ENCODE assay signal across 8 mouse cellular contexts in genomic region chr4:133011028-133011820, GRCm38 (mm10). TPM values are rescaled to one million over a fixed set of nuclear protein-coding genes. Genes with fewer than 3 reads are reported as not detected.
DNase-seq lines count a peak whose midpoint lies in the region; ATAC-seq and TF ChIP-seq lines count a peak whose summit lies in the region.

Gene Ahdc1 (plus strand): TSS chr4:133011260.

- H3K4me2 ChIP-seq in kidney, embryonic 15.5 days = peak within 1 kb of the TSS; percentile 66
- H3K4me2 ChIP-seq in limb, embryonic 15.5 days = peak within 1 kb of the TSS; percentile 91
- peak within 1 kb of the TSS; percentile 98 for H3K4me2 ChIP-seq in midbrain, postnatal 0 days (ENCODE audit: low read depth, low read length, poor library complexity, severe bottlenecking)

- peak within 1 kb of the TSS; percentile 90 for H3ac ChIP-seq in C2C12 (ENCODE audit: control insufficient read depth, insufficient read length, low read depth)

- DNase-seq in brain, adult 2 months (ENCODE audit: low read depth, low spot score) = peak; percentile 97
- DNase-seq in heart, embryonic 10.5 days (ENCODE audit: low spot score) = peak; percentile 96
- DNase-seq in midbrain, postnatal 0 days (ENCODE audit: low spot score) = peak; percentile 95
- peak; percentile 88 to 94 for DNase-seq in spleen, postnatal 10 days (ENCODE audit: low spot score in 2 of 2)

- H3K27ac ChIP-seq in embryonic fibroblast, embryonic 13.5 days (ENCODE audit: insufficient read depth, low read length) = peak within 1 kb of the TSS; percentile 84
- peak within 1 kb of the TSS; percentile 99 for H3K27ac ChIP-seq in heart, embryonic 10.5 days
- peak within 1 kb of the TSS; percentile 98 for H3K27ac ChIP-seq in kidney, embryonic 15.5 days
- peak within 1 kb of the TSS; percentile 98 for H3K27ac ChIP-seq in limb, embryonic 15.5 days
- peak within 1 kb of the TSS; percentile 96 for H3K27ac ChIP-seq in midbrain, postnatal 0 days (ENCODE audit: low read depth, low read length)

- 1% methylated on average over 66 of the region's 66 CpGs for WGBS in heart, embryonic 10.5 days
- under 1% methylated on average over 66 of the region's 66 CpGs for WGBS in kidney, embryonic 15.5 days
- WGBS in limb, embryonic 15.5 days = 1% methylated on average over 58 of the region's 66 CpGs
- under 1% methylated on average over 57 of the region's 66 CpGs for WGBS in midbrain, postnatal 0 days

- H3K9ac ChIP-seq in kidney, embryonic 15.5 days = peak within 1 kb of the TSS; percentile 97
- peak within 1 kb of the TSS; percentile 95 for H3K9ac ChIP-seq in limb, embryonic 15.5 days
- H3K9ac ChIP-seq in midbrain, postnatal 0 days (replicated peaks; ENCODE audit: low read length, poor library complexity, severe bottlenecking) = peak within 1 kb of the TSS; percentile 95

- ATAC-seq in kidney, embryonic 15.5 days (replicated peaks; ENCODE audit: low FRiP score) = peak; percentile 75
- ATAC-seq in limb, embryonic 15.5 days (ENCODE audit: insufficient number of reproducible peaks, low FRiP score, low TSS enrichment, low read depth) = peak; percentile 85
- peak; percentile 81 for ATAC-seq in midbrain, postnatal 0 days (ENCODE audit: low FRiP score)

- H3K9me3 ChIP-seq in heart, embryonic 10.5 days = no peaks in the 10 kb centered on the region
- H3K9me3 ChIP-seq in kidney, embryonic 15.5 days (replicated peaks) = no peaks in the 10 kb centered on the region
- H3K9me3 ChIP-seq in limb, embryonic 15.5 days = no peaks in the 10 kb centered on the region
- H3K9me3 ChIP-seq in midbrain, postnatal 0 days (ENCODE audit: low read length) = no peaks in the 10 kb centered on the region

- no peaks in the 10 kb centered on the region for H3K36me3 ChIP-seq in C2C12 (ENCODE audit: control insufficient read depth, insufficient read depth)
- H3K36me3 ChIP-seq in heart, embryonic 10.5 days = no peaks in the 10 kb centered on the region
- H3K36me3 ChIP-seq in kidney, embryonic 15.5 days = no peaks in the 10 kb centered on the region
- no peaks in the 10 kb centered on the region for H3K36me3 ChIP-seq in limb, embryonic 15.5 days
- H3K36me3 ChIP-seq in midbrain, postnatal 0 days (ENCODE audit: insufficient read depth, low read length) = no peaks in the 10 kb centered on the region

- peak; percentile 90 for TF ChIP-seq POLR2A in embryonic fibroblast, embryonic 13.5 days (IDR thresholded peaks at IDR 0.05; ENCODE audit: low read depth, low read length)

- H3K4me3 ChIP-seq in C2C12 (ENCODE audit: insufficient read depth, poor library complexity, severe bottlenecking) = peak within 1 kb of the TSS; percentile 69
- peak within 1 kb of the TSS; percentile 83 for H3K4me3 ChIP-seq in embryonic fibroblast, embryonic 13.5 days (ENCODE audit: insufficient read depth, low read length)
- H3K4me3 ChIP-seq in heart, embryonic 10.5 days = peak within 1 kb of the TSS; percentile 96
- H3K4me3 ChIP-seq in kidney, embryonic 15.5 days (replicated peaks) = peak within 1 kb of the TSS; percentile 99
- peak within 1 kb of the TSS; percentile 95 for H3K4me3 ChIP-seq in limb, embryonic 15.5 days
- H3K4me3 ChIP-seq in midbrain, postnatal 0 days (ENCODE audit: low read depth, low read length) = peak within 1 kb of the TSS; percentile 95

- peaks cover 27% of the 10 kb centered on the region for H3K79me3 ChIP-seq in C2C12 (ENCODE audit: low read depth)

- H3K27me3 ChIP-seq in C2C12 (ENCODE audit: control insufficient read depth, insufficient read depth, insufficient read length) = no peaks in the 10 kb centered on the region
- H3K27me3 ChIP-seq in heart, embryonic 10.5 days (ENCODE audit: insufficient read depth, poor library complexity, severe bottlenecking) = peaks cover 6% of the 10 kb centered on the region; the same call in 1 of the 2 replicates
- H3K27me3 ChIP-seq in kidney, embryonic 15.5 days = peaks cover 12% of the 10 kb centered on the region
- peaks cover 13% of the 10 kb centered on the region for H3K27me3 ChIP-seq in limb, embryonic 15.5 days
- peaks cover 5% of the 10 kb centered on the region; the same call in 1 of the 2 replicates for H3K27me3 ChIP-seq in midbrain, postnatal 0 days (ENCODE audit: insufficient read depth, low read length)

- H3K4me1 ChIP-seq in embryonic fibroblast, embryonic 13.5 days (ENCODE audit: control insufficient read depth, insufficient read depth, low read length) = no peaks in the 10 kb centered on the region; the same call in 1 of the 2 replicates
- H3K4me1 ChIP-seq in heart, embryonic 10.5 days = peaks cover 61% of the 10 kb centered on the region
- peaks cover 68% of the 10 kb centered on the region for H3K4me1 ChIP-seq in kidney, embryonic 15.5 days
- H3K4me1 ChIP-seq in limb, embryonic 15.5 days = peaks cover 44% of the 10 kb centered on the region
- peaks cover 19% of the 10 kb centered on the region for H3K4me1 ChIP-seq in midbrain, postnatal 0 days (ENCODE audit: insufficient read depth, low read length)

- H3K79me2 ChIP-seq in C2C12 (ENCODE audit: control insufficient read depth, insufficient read depth) = peaks cover 50% of the 10 kb centered on the region

- no peak for TF ChIP-seq CTCF in C2C12 (IDR thresholded peaks at IDR 0.05; ENCODE audit: control insufficient read depth, insufficient read depth, insufficient read length)
- no peak for TF ChIP-seq CTCF in embryonic fibroblast, embryonic 13.5 days (IDR thresholded peaks at IDR 0.05; ENCODE audit: borderline replicate concordance, insufficient read depth, low read length)
- TF ChIP-seq CTCF in midbrain, postnatal 0 days (IDR thresholded peaks at IDR 0.05) = peak; percentile 6; the same call in 1 of the 2 replicates

TF ChIP-seq in C2C12, 6 proteins besides CTCF, POLR2A, EP300 and RAD21:
- TF ChIP-seq MAX (IDR thresholded peaks at IDR 0.05) = no peak
- no peak for TF ChIP-seq MYOD1 (IDR thresholded peaks at IDR 0.05; ENCODE audit: control insufficient read depth, insufficient read length, low read depth)
- TF ChIP-seq FOSL1 (IDR thresholded peaks at IDR 0.05; ENCODE audit: insufficient read depth, low read length, poor library complexity, severe bottlenecking) = no peak
- TF ChIP-seq CEBPB (IDR thresholded peaks at IDR 0.05; ENCODE audit: low read depth) = no peak
- no peak for TF ChIP-seq MYOG (IDR thresholded peaks at IDR 0.05; ENCODE audit: control insufficient read depth, extremely low read depth, insufficient read length)
- no peak for TF ChIP-seq USF1 (IDR thresholded peaks at IDR 0.05; ENCODE audit: low read depth)

RNA-seq across cellular contexts. Expression of gene Ahdc1, which starts in this region (rescaled TPM):
- 27.9 TPM for polyA plus RNA-seq in C2C12 (2012; fragmentation: generic; extraction: Trizol)
- polyA plus RNA-seq in embryonic fibroblast, embryonic 13.5 days (2011; ENCODE audit: insufficient read length, low read depth, missing spikeins) = 37.5 and 46.0 TPM in 2 replicates
- 8.4 and 12.2 TPM in 2 replicates for polyA plus RNA-seq in heart, embryonic 10.5 days (2016; fragmentation: Nextera tagmentation; extraction: Ambion mirVana)
- polyA plus RNA-seq in kidney, embryonic 15.5 days (2015; fragmentation: Nextera tagmentation; extraction: Ambion mirVana) = 7.4 and 10.1 TPM in 2 replicates
- polyA plus RNA-seq in limb, embryonic 15.5 days (2015; fragmentation: Nextera tagmentation; extraction: Ambion mirVana) = 10.7 and 13.2 TPM in 2 replicates
- 105 and 115 TPM in 2 replicates for total RNA-seq in midbrain, postnatal 0 days (2014; rRNA removed)
- polyA plus RNA-seq in midbrain, postnatal 0 days (2015; fragmentation: Nextera tagmentation; extraction: Ambion mirVana) = 9.2 and 11.0 TPM in 2 replicates

Comparison
In these comparisons a context has a peak if more than half of its experiments do, and no peak if none do; other contexts are left out.
1. Peak in every context shown above with its lines: DNase-seq, ATAC-seq, H3K4me3 ChIP-seq and H3K27ac ChIP-seq.